Mouse (Mus musculus): ENCODE measurements at regions not wholly inside any gene's neighbourhood (a gene's known extent, or its start where the extent isn't known, plus 50 kb on each side); places are given as distances from the start of the nearest gene placed in this dataset.

DNA sequence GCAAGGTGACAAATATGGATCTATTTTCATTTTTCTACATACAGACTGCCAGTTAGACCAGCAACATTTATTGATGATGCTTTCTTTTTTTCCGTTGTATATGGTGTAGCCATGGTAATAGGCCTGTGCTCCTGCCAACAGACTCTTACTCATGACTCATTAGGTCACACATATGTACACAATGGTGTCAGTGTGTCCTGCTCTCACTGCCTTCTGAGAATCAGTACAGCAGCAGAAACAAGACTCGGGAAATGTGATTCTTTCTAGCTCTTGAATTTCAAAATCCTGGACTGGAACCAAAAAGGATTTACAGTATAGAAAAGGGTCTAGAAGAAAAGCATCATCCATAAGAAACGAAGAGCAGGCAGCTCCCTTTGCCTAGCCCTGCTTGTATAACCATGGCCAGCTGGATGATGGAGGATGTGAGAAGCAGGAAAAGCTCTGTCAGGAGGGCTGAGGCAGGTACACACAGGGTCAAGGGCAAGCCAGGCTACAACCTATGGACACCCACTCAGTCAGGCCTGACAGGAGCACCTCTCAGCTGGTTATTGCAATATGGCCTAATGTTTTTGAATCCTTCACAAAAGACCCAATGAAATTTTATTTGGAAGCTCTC is 132.2 kb downstream of the Tmem17 start:
- DNase-seq (ENCODE audit: low spot score): no peak

DNA sequence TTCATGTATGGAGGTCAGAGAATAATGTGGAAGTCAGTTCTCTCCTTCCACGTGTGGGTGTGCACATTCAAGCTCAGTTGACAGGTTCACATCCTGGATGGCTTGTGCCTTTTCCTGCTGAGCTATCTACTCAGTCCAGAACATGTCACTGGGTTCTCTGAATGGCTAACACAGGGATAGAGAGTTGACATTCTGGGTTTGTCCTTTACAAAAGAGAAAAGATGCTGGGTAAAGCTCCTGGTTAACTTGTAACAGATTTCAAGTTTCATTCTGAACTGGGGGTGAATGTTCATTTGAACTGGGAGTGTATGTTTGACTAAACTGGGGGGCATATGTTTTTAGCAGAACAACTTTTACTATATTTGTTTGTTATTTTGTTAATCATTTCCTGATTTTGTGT is 133.0 kb downstream of the Tmem17 start:
- DNase-seq (ENCODE audit: low spot score): no peak

DNA sequence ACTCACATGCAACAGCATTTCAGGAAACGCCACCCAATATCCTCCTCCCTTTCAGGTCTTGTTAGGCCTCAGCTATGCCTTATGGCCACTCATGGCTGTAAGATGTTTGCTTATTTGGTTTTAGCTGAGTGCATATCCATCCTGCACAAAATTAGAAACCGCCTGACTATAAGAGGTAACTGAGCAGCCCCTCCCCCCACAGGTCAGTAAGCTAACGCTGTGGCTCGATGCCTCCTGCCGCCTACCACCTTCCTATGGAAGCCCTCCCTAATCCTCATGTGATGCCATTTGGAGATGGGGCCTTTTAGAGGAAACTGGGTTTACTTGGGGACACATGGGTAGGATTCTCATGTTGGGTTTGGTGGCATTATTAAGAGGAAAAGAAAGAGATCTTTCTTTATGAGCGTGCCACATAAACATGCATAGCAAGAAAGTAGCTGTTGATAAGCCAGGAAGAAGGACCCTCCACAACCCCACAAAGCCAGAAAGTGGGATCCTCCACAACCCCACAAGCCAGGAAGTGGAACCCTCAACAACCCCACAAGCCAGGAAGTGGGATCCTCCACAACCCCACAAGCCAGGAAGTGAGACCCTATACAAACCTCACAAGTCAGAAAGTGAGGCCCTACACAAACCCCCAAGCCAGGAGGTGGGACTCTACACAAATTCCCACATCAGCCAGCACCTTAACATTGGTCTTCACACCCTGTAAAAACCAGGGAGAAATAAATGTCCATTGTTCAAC is 134.5 kb downstream of the Tmem17 start:
- DNase-seq (ENCODE audit: low spot score): no peak

DNA sequence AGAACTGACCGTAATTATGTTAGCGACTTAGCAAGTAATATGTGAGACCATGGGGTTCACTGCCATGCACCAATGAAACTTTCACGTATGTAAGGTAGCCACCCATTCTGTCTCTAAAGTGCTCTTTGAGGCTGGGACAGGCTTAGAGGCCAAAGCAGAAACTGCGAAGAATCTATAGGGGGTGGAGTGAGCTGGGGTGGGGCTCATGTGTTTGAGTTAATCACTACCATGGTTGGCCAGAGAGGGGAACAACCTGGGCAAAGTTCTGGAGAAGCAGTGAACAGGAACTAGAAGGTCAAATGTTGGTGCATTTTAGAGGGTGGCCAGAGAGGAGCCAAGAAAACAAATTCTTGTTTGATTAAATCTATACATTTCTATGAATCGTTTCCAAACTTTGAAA is 136.4 kb downstream of the Tmem17 start:
- no peak for DNase-seq (ENCODE audit: low spot score)

DNA sequence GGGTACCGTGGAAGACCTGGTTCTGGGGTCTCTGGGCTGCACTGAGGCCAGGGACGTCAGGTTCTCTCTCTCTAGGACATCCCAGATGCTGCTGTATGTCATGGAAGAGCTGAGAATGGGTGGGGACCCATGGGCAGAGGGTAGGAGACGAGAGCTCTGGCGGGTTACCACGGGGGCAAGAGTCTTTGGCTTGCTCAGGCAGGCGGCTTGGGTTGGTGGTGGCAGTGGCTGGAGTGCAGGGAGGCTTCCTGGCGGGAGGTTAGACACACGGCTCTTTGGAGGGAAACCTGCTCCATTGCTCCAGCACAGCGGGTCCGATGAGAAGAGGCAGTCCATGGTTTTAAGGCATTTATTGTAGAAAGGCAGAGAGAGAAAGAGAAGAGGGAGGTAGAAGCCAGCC is 138.9 kb downstream of the Tmem17 start:
- DNase-seq (ENCODE audit: low spot score): no peak

DNA sequence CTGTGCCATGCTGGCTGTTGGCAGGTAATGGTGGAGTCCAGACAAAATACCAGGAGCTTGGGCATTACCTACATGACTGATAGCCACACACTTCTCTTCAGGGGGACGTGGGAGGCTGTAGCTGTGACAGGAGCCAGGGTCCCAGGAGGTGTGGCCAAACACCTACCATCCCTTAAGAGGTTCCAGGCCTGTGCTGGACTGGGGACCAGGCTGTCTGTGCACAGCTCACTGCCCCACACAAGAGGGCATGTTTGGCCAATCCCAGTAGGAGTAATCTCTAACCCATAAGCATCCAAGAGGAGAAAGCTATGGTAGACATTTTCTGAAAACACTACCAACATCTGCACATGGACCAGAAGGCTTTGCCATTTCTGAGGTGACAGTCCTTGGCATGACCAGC is 139.4 kb downstream of the Tmem17 start:
- no peak for DNase-seq (ENCODE audit: low spot score)

DNA sequence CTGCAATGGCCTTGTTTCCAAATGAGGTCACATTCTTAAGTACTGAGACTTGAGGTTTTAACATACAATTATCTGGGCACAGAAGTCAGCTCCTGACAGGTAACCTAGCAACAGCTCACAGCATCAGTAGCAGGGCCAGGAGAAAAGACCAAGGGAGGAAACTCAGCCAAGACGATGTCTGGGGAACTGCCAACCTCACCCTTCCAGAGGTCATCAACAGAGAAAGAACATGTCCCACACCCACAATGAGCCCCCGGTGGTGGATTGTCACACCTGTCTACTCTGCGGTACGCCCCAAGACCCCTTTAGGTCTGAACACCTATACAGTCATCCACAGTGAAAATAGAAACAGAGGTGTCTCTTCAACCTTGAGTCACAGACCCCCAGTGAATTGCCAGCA is 140.0 kb downstream of the Tmem17 start:
- DNase-seq (ENCODE audit: low spot score): no peak

DNA sequence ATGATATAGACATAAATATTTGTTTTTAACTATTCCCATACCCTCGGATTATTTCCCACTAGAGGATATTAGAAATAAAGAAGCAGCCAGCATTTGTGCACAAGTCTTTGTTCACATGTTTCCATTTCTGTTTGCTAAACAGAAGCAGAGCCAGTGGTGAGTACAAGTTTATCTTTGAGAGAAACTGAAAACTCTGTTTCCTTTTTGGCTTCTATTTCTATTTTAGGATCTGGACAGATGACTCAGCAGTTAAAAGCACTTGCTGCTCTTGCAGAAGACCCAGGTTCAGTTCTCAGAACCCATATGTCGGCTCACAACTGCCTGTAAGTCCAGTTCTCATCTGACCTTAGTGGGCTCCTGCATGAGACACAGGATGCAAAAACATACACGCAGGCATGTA is 141.0 kb downstream of the Tmem17 start:
- no peak for DNase-seq (ENCODE audit: low spot score)

DNA sequence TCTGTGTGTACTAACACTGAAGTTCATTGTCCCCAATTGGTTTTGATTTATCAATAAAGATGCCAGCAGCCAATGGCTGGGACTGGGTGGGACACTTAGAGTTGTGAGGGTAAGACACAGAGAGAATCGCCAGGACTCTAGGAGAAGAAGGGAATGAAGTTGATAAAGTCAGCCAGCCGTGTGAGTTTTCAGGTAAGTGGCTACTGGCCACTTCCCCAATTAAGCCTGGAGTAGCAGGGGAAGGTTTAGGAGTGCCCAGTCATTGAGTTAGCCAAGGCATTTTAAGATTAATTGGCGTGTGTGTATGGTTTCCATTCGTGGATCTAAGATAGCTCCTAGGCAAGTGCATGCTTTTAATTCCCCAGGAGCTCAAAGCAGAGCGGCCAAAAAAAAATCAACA is 141.5 kb downstream of the Tmem17 start:
- DNase-seq (ENCODE audit: low spot score): no peak

DNA sequence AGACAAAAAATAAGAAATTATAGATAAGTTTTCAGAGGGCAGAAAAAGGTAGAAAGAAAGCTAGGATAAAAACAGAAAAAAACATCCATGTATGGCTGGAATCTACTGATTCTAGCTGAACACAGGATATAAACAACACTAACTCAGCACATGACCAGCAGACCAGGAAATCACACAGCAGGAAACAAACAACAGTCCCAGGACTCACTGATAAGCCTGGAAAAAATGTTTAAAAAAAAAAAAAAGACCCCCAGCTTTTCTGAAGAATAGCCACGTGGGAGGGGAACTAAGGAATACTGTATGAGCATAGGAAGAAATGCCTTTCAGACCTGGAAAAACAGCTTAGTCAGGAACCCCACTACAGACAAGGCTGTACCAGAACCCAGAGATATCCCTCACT is 145.7 kb downstream of the Tmem17 start:
- DNase-seq (ENCODE audit: low spot score): no peak

DNA sequence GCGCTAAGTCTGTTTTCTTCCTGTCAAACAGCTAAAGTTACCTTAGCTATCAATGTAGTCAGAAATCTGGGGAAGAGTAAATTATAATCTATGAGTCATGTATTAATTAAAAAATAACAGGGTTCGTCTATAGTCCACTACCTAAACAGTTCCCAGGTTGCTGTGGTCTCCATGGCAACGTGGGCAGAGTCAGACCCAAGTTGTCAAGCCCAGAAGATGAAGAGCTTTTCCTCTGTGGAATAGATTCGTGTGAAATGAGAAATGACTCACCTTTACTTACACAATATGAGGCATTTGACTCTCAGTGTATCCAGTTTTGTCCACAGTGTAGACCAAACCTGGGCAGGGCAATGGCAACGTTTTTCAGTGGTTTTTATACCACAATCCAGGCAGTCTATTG is 149.2 kb downstream of the Tmem17 start:
- DNase-seq (ENCODE audit: low spot score): no peak

DNA sequence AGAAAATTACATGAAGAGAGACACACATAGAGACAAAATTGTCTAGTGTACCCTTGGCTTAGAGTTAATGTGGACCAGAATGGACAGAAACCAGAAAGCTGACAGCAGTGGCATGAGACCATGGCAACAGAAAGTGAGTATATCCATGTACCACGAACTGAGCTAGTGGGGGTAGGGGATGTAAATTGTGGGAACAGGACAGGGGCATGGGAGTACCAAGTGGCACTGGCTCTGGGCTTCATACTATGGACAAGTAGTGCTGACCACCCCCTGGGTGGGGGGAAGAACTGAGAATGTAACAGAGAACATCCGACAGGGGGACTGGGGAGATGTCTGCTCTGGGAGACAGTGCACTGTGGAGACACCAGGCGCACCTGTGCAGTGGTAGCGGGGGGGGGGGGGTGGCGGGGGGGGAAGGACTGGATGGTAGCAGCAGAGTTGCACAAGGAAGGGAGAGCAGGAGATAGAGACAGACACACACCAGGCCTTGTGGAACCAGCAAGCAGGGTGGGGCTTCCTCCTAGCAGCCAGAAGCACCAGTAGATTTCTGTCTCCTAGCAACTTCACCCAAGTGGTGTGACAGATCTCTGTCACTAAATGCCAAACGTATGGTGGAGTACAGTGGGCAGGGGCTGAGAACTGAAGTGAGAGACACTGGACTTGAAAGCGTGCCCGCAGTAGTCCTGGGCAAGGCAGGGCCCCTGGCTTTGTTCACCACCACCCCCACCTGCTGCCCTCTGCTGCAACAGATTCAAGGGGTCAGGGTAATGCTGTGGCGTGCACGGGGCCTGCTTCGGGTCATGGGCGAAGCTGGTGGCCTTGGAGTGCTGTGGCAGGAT is 150.0 kb downstream of the Tmem17 start:
- no peak for DNase-seq (ENCODE audit: low spot score)

DNA sequence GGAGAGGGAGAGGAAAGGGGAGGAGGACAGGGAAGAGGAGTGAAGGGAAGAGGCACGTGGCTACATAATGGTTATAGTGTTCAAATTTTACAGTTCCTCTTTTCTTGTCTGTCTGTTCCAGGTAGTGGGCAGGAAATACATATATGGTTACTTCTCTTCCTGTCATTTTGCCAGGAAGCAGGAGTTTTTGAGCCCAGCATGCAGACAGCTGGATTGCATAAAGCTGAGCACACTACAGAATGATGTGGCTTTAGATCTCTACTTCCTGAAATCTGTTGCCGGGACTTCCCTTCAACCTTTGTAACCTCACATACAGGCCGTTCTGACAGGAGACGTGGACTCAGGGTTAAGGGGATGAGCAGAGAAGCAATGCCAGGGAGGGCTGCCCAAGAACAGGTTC is 154.1 kb downstream of the Tmem17 start:
- no peak for DNase-seq (ENCODE audit: low spot score)

DNA sequence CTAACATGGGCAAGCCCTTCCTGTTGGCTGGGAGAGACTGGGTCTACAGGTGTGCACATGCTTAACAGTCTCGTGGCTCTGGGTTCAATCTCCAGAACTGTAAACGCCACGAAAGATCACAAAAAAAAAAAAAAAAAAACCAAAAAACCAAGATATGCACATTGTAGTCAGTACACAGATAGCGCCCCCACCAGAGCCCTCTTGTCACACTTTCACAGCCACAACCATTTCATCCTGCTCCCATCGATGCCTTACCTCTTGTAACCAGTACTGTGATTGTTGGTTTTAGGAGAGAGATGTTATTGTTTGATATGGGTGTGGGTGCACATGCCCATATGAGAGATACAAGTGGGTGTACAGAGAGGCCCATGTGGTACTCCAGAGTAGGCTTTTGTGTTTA is 154.5 kb downstream of the Tmem17 start:
- no peak for DNase-seq (ENCODE audit: low spot score)

DNA sequence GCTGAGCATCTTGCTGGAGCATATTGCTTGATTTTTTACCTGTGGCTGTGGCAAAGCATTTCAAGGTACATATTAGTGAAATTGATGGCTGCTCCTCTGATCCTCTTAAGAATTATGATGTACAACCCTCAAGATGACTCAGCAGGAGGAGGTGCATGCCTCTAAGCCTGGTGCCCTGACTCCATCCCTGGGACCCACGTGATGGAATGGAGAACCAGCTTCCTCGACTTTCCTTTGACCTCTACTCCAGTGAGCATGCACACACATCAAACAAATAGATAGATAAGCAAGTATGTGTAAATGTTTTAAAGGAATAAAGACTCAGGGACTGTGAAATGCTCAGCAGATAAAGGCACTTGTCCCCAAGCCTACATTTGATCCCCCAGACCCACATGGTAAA is 156.3 kb downstream of the Tmem17 start:
- no peak for DNase-seq (ENCODE audit: low spot score)

DNA sequence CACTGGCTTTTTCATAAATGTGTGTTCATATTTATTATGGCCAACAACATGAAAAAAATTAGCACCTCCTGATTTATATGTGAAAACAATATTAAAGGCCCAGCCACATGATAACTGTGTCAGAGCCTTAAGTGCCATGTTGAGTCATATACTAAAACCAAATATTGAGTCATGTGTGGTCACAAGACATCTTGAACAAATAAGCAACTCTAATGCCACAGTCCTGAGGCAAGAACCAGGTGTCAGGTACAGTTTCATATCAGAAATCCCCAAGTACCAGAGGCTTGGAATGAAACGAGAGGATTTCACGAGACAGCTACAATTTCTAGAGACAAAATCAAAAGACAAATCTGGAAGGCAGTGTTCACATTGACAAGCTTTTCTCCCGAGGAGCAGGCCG is 157.4 kb downstream of the Tmem17 start:
- no peak for DNase-seq (ENCODE audit: low spot score)

DNA sequence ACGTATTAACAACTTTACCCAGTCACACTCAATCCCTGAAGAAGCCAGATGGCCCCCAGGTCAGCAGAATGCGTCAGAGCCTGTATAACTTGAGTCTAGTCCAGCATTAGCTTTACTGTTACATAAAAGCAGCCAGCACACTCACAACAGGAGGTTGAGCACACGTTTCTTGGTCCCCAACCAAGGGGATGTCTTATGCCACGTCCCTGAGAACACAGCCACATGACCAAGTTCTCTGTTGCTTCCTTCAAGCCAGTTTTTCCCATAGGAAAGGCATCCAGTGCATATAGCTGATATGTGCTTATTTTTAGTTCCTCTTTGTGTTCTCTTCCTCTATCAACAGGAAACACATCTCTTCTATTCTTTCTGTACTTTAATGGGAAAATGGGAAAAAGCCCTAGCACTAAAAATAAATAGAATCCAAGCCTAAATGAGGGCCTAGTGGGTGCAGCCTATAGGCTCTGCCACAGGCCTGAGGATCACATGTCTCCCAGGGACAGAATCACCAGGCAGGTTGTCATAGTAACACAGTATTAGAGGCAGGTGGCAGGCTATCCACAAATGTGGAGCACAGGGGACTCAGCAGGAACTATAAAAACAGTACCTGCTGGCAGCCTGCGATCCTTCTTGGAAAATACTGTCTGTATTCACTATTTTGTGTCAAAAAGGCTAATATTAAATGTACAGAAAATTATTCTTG is 160.1 kb downstream of the Tmem17 start:
- DNase-seq (ENCODE audit: low spot score): no peak

DNA sequence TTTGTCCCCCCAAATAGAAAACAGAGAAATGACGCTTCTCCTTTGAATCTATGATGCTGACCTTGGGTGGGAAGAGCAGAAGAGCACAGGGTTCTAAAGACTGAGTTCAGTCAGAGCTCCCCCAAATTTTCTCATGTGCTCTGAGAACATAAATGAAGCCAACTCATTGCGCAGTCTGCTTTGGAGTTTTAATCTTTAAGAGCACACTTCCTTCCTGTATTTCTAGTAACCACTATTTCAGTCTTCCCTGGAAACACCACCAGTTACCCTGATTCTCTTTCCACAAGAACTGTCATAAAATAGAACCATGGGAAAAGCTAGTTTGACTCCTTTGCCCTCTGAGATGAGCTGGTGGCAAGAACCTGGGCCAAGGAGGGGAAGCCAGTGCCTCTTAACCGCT is 163.2 kb downstream of the Tmem17 start:
- no peak for DNase-seq (ENCODE audit: low spot score)

DNA sequence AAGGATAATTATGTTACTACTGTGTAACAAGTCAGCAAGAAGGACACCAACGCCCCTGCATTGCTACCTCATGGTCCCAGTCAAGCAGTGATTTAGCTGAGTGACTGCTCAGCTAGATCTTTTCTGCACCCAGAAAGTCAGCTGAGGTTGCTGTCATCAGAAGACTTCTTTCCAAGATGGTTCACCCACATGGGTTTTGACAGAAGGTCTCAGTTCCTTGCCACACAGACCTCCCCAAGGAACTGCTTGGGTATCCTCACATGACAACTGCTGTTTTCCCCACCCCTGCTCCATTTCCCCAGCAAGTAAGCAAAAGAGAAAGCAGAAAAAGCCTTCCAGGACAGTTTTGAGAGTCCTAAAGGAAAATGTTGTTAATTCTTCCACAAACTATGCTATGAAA is 163.9 kb downstream of the Tmem17 start:
- no peak for DNase-seq (ENCODE audit: low spot score)

DNA sequence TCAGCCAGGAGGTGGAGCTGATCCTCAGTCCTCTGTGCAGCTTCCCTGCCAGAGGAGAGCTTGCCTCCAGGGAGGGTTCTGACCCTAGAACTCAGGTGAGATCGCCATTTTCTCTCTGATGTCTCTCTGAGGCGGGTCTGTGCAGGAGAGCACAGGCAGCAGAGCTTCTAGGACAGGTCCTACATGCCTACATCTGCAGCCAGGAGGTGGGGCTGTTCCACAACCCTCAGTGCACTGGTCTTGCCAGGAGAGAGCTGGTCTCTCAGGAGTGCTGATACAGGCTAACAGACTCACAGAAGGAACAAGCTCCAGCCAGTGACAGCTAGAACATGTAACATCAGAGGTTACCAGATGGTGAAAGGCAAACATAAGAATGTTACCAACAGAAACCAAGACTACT is 165.4 kb downstream of the Tmem17 start:
- DNase-seq (ENCODE audit: low spot score): peak; percentile 35

DNA sequence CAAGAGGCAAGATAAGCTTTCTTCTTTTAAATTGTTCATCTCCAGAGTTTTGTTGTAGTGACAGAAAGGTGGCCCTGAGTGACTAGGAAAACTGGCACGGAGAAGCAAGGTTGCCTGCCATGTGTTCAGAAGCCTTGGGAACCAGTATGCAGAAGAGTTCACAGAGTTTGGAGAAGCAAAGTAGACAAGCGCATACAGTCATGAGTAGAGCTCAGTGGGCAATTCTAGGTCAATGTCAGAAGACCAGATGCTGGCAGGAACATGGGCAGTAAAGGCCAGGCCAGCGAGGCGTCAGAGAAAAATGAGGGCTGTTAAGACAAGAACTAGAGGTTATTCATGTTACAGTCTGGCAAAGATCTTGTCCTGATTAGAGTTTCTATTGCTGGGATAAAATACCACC is 172.7 kb downstream of the Tmem17 start:
- DNase-seq (ENCODE audit: low spot score): no peak

DNA sequence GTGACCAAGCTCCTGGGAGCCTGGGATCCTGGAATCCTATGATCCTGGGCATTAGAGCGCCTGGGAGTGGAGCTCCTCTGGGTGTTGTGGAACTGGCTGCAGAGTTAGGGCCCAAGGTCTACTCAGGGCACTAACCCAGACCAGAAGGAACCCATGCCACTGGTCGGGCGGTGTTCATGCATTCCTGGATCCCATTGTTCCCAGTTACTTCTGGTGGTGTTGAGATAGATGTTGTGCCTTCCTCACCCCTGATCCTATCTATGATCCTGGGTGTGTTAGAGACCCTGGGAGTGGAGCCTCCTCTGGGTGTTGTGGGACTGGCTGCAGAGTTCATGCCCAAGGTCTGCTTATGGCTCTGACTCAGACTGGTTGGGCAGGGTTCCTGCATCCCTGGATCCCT is 169.9 kb downstream of the B3gnt2 start:
- DNase-seq (ENCODE audit: low spot score): no peak

All from T-cell, adult 2 months (primary cell).